Mouse (Mus musculus) urinary bladder, postnatal 25 days (tissue): ENCODE measurements around the gene Rab12.

Experiments used
- DNase-seq: peaks from one replicate; pipeline ENCODE4 v3.0.0; 2022; ENCODE audit warnings: low spot score

Gene Rab12

GRCm38 (mm10) chr17:66498598-66498997 is 20.9 kb downstream of the Rab12 start:
- no peak for DNase-seq

GRCm38 (mm10) chr17:66496589-66496988 is 22.9 kb downstream of the Rab12 start:
- DNase-seq: no peak

GRCm38 (mm10) chr17:66490022-66490601 is 29.4 kb downstream of the Rab12 start:
- DNase-seq: peak; percentile 41

DNA sequence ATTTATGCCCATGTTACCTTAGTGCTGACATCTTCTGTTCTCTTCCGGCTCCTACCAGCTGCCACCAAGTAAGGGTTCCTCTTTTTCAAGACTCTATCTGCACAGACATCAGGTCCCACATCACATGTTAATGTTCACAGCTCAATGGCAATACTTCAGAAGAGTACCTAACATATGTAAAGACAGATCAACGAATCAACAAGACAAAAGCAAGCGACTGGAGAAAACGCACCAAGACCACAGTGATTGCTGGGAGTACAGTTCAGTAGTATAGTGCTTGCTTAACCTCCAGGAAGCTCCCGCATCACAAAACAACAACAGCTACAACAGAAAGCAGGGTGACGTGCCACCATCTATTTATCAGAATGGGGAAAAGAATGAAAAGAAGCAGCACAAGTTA is 33.0 kb downstream of the Rab12 start:
- no peak for DNase-seq

DNA sequence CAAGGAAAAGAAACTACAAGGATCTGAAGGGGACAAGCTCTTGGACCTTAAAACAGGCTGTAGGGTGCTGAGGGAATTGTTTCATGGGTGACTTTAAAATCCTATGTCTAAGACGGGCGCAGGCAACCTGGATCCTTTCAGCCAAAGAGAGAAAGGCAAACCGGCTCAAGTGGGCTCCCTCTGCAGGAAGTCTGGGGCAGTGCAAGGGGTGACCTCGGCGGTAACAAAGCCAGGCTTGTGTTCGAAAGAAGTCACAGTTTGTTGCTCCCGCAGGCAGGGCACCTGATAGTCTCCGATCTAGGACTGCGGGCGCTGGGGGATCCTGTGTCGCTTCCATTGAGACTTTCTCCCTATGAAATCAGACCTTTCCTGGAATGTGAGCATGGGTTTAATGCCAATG is 33.8 kb downstream of the Rab12 start:
- peak; percentile 71 for DNase-seq

DNA sequence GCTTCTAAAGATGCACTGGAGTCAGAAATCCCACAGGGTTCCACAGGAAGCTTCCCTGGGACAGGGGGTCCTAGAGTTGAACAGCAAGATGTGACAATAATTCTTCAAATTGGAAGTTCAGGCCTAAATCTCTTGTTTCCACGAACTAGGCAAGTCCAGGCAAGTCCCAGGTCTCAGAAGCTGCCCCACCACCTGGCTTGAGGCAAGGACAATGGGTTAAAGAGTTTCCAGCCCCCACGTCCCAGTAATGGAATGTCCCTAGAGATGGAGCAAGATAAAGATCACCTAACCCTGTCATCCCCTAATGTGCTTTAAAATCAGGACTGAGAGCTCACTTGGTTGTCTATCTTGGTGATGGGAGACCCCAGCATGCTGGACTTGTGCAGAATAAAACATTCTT is 34.6 kb downstream of the Rab12 start:
- no peak for DNase-seq

DNA sequence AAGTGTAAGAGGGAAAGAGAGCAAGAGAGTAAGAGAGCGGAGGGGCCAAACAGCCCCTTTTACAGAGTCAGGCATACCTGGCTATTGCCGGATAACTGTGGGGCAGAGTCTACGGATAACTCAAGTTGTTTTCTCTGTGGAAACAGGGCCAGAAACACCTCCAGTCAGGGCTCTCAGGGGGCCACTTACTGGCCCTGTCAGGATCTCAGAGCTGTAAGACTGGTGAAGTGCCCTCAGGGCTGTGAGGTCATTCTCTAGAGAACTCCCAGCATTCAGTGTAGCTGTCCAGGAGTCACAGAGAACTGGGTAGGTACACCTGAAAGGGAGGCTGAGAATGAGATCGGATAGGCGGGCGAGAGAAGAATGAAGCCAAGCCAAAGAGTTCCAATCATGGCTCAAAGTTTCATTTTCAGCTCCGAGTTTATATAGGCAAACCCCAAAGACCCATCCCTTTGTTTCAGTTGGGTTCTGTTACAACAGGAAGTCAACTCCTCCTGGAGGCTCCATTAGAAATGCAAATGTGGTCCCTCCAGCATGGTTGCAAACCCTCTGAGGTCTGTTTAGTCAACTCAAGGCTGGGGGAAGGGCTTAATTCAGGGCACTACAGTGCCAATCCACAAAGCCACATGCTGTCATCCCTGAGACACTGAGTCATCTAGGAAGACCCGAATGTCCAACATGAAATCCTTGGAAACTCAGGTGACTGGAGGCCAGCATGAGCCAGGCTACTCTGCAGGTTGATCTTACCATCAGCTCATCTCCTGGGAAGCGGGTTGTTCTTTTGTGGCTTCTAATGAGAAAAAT is 35.7 kb downstream of the Rab12 start:
- DNase-seq: no peak

DNA sequence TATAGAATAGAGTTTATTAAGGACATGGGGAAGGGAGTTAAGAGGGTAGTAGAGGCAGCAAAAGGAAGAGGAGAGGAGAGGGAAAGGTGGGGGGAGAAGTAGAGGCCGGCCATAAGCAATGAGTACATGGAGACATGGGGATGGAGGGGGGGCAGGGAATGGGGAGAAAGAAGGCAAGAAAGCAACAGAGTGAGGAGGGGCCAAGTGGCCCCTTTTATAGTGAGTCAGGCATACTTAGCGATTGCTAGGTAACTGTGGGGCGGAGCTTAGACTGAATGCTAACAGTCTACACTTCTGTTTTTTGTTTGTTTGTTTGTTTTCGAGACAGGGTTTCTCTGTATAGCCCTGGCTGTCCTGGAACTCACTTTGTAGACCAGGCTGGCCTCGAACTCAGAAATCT is 38.2 kb downstream of the Rab12 start:
- DNase-seq: no peak

DNA sequence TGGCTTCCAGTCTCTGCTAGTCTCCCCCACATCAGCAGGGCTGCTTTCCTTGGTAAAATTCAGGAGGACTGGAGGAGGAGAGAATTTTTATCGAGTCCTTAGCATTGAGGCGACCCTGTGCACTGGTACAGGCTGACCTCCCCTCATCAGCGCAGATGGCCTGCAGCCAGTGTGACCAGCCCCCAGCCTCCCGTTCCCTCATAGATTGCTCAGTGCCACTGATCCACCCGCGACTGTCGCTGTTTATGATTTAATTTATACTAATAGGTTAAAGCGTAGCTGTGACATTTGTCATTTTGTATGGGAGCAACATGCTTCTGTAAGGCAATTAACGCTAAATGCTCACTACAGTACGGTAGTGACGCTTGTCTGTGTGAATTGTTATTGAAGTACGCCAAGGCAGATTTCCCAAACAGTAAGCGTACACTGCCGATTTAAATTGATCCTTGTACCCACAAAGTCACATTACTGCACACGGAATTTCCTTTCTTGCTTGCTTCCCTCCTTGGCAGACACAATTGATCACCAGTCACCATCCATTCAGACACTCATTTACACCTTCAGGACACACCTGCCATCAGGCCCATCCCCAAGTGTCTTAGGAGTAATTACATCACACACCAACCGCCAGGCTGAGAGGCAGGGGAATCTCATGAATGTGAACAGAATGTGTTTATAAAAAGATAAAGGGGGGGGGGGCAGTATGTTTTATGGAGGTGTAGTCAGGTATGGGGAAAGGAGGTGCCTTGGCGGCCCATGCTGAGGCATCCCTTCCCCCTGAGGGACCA is 38.8 kb downstream of the Rab12 start:
- no peak for DNase-seq

GRCm38 (mm10) chr17:66479813-66480490 is 39.6 kb downstream of the Rab12 start:
- DNase-seq: no peak

DNA sequence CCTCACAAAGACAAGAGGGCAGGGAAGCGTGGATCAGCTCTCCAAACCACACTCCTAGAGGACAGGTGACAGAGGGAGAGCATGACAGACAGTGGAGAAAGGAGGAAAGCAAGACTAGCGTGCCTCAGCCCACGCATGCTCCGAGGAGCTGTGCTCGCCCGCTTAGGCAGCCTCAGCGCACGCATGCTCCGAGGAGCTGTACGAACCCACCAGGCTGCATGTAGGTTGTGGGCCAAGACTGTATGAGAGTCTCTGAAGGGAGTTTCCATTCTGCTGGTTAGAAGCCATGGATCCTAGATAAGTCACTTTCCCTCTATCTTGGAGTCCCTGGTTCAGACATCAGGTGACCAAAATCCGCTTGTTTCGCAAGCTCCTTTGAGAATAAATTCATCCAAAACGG is 40.2 kb downstream of the Rab12 start:
- no peak for DNase-seq

- DNase-seq: no peak
These were observed 46.3 kb downstream of the Rab12 start for GRCm38 (mm10) chr17:66473205-66473604.

DNA sequence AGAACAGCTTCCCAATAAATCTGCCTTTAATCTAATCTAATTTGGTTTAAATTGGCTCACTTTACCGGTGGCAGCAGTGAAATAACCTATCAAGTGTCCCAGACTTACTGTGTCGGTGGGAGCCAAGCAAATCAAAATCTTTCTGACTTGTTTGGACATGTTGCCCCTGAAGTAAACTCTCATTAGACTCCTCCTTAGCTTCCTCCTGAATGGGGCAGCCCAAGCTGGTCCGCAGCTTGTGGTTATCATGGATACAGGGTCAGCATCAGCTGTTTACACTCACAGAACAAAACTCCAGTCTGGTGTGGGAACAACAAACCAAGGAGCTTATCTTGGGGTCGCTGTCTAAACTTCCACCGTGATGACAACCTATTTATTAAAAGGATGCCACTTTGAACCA is 47.8 kb downstream of the Rab12 start:
- DNase-seq: no peak

DNA sequence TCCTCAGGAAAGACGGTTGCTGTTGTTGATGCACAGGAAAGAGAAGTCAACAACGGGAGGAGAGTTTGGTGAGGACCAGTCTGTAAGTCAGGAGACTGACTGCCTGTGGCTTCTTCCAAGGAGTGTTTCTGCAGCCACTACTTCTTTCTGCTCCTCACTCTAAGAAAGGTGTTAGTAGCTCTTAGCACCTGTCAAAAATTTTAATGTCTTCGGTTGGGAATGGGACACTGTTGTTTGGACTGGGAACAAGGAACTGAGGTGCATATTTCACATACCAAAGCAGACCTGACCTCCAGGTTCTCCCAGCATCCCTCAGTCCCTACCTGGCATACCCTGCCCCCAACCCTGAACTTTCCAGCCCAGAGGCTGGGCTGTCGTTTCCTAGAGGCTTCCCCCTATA is 48.3 kb downstream of the Rab12 start:
- DNase-seq: no peak

DNA sequence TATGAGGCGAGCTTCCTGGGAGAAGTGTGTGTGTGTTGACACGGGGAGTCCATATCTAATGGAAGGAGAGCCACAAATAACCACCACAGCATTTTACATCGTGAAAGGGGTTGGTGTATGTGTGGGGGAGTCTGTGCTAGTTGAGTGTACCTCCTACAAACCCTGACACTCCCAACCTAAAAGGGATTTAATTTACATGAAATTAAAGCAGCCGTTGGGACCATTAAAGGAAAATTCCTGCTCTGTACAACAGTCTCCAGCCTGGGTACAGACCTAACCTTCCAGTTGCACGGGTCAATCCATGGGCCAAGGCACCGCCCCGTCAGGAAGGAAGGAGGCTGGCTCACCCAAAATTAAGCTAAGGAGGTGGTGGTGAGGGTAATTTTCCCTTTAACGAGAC is 49.5 kb downstream of the Rab12 start:
- no peak for DNase-seq

DNA sequence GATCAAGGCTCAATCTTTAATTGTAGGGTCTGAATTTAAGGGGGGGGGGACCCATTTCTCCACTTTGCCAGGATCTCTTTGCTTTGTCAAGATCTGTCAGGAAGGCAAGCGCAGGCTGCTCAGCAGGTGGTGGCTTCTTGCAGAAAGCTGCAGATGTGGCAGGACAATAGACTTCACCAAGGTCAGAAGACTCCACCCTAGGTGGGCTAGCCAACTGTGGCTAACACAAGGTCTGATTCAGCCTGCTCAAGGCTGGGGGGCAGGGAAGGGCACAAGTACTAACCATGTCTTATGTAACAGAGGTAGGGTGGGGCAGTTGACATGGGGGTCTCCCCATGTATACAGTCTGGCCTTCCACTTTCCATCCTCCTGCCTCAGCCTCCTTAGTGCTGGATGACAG is 62.3 kb downstream of the Rab12 start:
- no peak for DNase-seq

- DNase-seq: peak; percentile 89
These were observed 68.4 kb downstream of the Rab12 start for GRCm38 (mm10) chr17:66451143-66451542.

- DNase-seq: peak; percentile 6
These were observed 68.9 kb downstream of the Rab12 start for GRCm38 (mm10) chr17:66450526-66451070.

GRCm38 (mm10) chr17:66449460-66450341 is 69.8 kb downstream of the Rab12 start, which contains the start of gene Mtcl1:
Mtcl1 (minus strand) TSS chr17:66449750.
- peak; percentile 58 for DNase-seq

DNA sequence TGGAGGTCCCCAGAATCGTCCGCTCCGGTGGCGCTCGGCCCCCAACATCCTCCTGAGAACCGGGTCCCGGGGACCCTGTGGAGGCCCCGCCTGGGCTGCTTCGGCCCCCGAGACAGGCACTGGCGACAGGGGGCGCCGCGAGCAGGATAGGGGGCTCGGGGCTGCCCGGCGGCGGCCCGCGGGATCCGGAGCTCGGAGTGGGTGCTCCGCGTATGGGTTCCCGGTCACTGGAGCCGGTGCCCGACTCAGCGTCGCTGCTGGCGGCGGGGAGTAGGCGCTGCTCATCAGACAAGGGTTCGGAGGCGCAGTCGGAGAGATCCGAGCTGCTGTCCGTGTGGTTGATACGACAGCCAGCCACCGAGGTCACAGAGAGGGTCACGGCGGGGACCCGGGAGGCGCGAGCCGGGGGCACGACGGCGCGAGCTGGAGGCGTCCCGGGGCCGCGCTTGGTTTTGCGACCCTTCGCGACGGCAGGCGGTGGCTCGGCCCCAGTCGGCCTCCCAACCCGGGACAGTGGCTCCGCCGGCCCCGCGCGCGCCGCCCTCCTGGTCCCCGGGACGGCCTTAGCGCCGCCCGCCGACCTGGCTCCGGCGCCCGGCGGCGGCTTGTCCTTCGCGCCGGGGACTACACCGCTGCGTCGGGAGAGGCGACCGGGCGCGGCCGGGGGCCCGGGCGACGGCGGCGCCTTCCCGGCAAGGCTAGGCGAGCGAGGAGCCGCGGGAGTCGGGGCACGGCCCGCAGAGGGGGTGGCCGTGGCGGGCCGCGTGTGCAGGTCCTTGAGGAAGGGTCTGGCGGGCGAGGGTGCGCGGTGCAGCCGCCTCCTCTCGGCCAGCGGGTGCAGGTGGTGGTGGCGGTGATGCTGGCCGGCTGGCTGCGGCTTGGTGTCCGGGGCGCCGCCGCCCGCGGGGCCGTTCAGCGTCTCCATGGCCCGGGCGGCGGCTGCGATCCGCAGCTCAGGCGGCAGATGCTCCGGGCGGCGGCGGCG is 70.8 kb downstream of the Rab12 start:
- peak; percentile 50 for DNase-seq
